Mouse (Mus musculus) T-helper 17 cell (primary cell): ENCODE measurements around the gene Acad12.
"Not testable (repeated sequence)": the region's sequence is repeated elsewhere in the genome, so short reads cannot be mapped to it uniquely, and the experiment has no call there.

Experiments
- in situ Hi-C, 2 experiments: fragments of 300-600 bp; cut with MboI, MseI; formaldehyde crosslinking; loops; 1 replicate in 1 of 2; 2 replicates in 1 of 2; pipeline ENCODE4 v1.15.1; 2025; ENCODE audit warnings: high pct_unique_total_duplicates in 2 of 2

Acad12 gene

GRCm38 (mm10) chr5:121612036-121612435, 6.7 kb downstream of the Acad12 start:
- in situ Hi-C loops = no loop called here

- in situ Hi-C loops = loop anchor here in 1 of 2 experiments (5.0 kb wide), 1 partner anchor 42 kb away; no protein-coding TSS in a partner anchor
Observed at GRCm38 (mm10) chr5:121609556-121610135, 9.1 kb downstream of the Acad12 start.

GRCm38 (mm10) chr5:121606151-121606550, 12.6 kb downstream of the Acad12 start:
- in situ Hi-C loops = loop anchor here in 1 of 2 experiments (5.0 kb wide), 1 partner anchor 39 kb away; no protein-coding TSS in a partner anchor

- in situ Hi-C loops = not testable (repeated sequence)
Observed at GRCm38 (mm10) chr5:121603815-121604214, 14.9 kb downstream of the Acad12 start.

GRCm38 (mm10) chr5:121601547-121602299, 17.0 kb downstream of the Acad12 start:
- in situ Hi-C loops = no loop called here

- in situ Hi-C loops = loop anchor here in 1 of 2 experiments (5.0 kb wide), 1 partner anchor 37 kb away; no protein-coding TSS in a partner anchor
Observed at GRCm38 (mm10) chr5:121598871-121599610, 19.7 kb downstream of the Acad12 start.

GRCm38 (mm10) chr5:121597991-121598537, 20.7 kb downstream of the Acad12 start:
- in situ Hi-C loops = loop anchor here in 1 of 2 experiments (5.0 kb wide), 1 partner anchor 36 kb away; no protein-coding TSS in a partner anchor

- in situ Hi-C loops = loop anchor here in 1 of 2 experiments (5.0 kb wide), 1 partner anchor 35 kb away; no protein-coding TSS in a partner anchor
Observed at GRCm38 (mm10) chr5:121597332-121597731, 21.4 kb downstream of the Acad12 start.

- in situ Hi-C loops = loop anchor here in 1 of 2 experiments (5.0 kb wide), 1 partner anchor 34 kb away; no protein-coding TSS in a partner anchor
Observed at GRCm38 (mm10) chr5:121596226-121596625, 22.5 kb downstream of the Acad12 start.

GRCm38 (mm10) chr5:121595758-121596157, 23.0 kb downstream of the Acad12 start:
- in situ Hi-C loops = loop anchor here in 1 of 2 experiments (5.0 kb wide), 1 partner anchor 33 kb away; no protein-coding TSS in a partner anchor

GRCm38 (mm10) chr5:121594714-121595313, 23.9 kb downstream of the Acad12 start:
- in situ Hi-C loops = loop anchor here in 1 of 2 experiments (5.0 kb wide), 1 partner anchor 33 kb away; no protein-coding TSS in a partner anchor

- in situ Hi-C loops = no loop called here
Observed at GRCm38 (mm10) chr5:121593451-121594401, 25.0 kb downstream of the Acad12 start, which contains the start of gene Aldh2. TSS of gene Aldh2 (minus strand) at chr5:121593824.

- in situ Hi-C loops = no loop called here
Observed at GRCm38 (mm10) chr5:121592816-121593407, 25.8 kb downstream of the Acad12 start.

- in situ Hi-C loops = no loop called here
Observed at GRCm38 (mm10) chr5:121592064-121592815, 26.5 kb downstream of the Acad12 start.

- in situ Hi-C loops = no loop called here
Observed at GRCm38 (mm10) chr5:121591417-121592063, 27.2 kb downstream of the Acad12 start.

- in situ Hi-C loops = no loop called here
Observed at GRCm38 (mm10) chr5:121589928-121590327, 28.8 kb downstream of the Acad12 start.

- in situ Hi-C loops = no loop called here
Observed at GRCm38 (mm10) chr5:121586400-121587039, 32.2 kb downstream of the Acad12 start.
